Mouse (Mus musculus) heart, embryonic 16.5 days (tissue): ENCODE results near the gene Hnrnph1. TPM values are rescaled to one million over a fixed set of nuclear protein-coding genes. Genes with fewer than 3 reads are reported as not detected.

Experiments used
- ATAC-seq: fragments of 200-750 bp; cut with Nextera tagmentation; replicated peaks from 2 replicates; pipeline ENCODE4 v1.8.0; 2017; ENCODE audit warnings: moderate number of reproducible peaks; ENCODE audit not compliant: insufficient read depth, low FRiP score; ENCODE audit errors: extremely low read depth
- H3K27ac ChIP-seq: fragments of 300-500 bp; sonication (generic); 2 replicates; pipeline ENCODE4 v1.5.1; 2014; ENCODE audit warnings: mild to moderate bottlenecking, low read length, control low read depth, moderate library complexity
- H3K27me3 ChIP-seq: fragments of 300-500 bp; sonication (generic); 2 replicates; pipeline ENCODE4 v1.6.1; 2014; ENCODE audit warnings: low read length, mixed read lengths; ENCODE audit not compliant: control insufficient read depth, insufficient read depth
- H3K36me3 ChIP-seq: fragments of 300-500 bp; sonication (generic); 2 replicates; pipeline ENCODE4 v1.6.1; 2014; ENCODE audit not compliant: control insufficient read depth, insufficient read depth
- H3K4me1 ChIP-seq: fragments of 300-500 bp; sonication (generic); 2 replicates; pipeline ENCODE4 v1.6.1; 2014; ENCODE audit warnings: low read length, mixed read lengths; ENCODE audit not compliant: control insufficient read depth, insufficient read depth
- H3K4me2 ChIP-seq: fragments of 300-500 bp; sonication (generic); 2 replicates; pipeline ENCODE4 v1.6.1; 2014; ENCODE audit warnings: low read depth, mild to moderate bottlenecking, control low read depth, low read length
- H3K4me3 ChIP-seq: fragments of 300-500 bp; sonication (generic); 2 replicates; pipeline ENCODE4 v1.5.1; 2014; ENCODE audit warnings: mild to moderate bottlenecking, control low read depth, low read length
- H3K9ac ChIP-seq: fragments of 300-500 bp; sonication (generic); 2 replicates; pipeline ENCODE4 v1.6.1; 2014; ENCODE audit warnings: low read length, control low read depth
- H3K9me3 ChIP-seq: fragments of 300-500 bp; sonication (generic); replicated peaks from 2 replicates; pipeline ENCODE4 v1.6.1; 2016; ENCODE audit warnings: low read length; ENCODE audit not compliant: control insufficient read depth
- WGBS: fragments of 180-500 bp; shearing (Covaris S2); extraction: QIAGEN DNeasy Blood & Tissue Kit; methylation state at CpG from one replicate; pipeline ENCODE4 v1.1.7; 2014; 5-methylcytosine and 5-hydroxymethylcytosine counted together
- polyA plus RNA-seq: library from polyadenylated mRNA; unstranded; fragments of >200 nt; fragmentation: Nextera tagmentation; extraction: Ambion mirVana; gene quantifications from 2 replicates; pipeline ENCODE4 v1.2.1, GENCODE M21; 2015

The Hnrnph1 gene
- polyA plus RNA-seq, 1 experiment from 2014 or later = 252 TPM

GRCm38 (mm10) chr11:50377892-50378684 lies 1.3 kb downstream of the Hnrnph1 start:
- Histone ChIP-seq H3K9ac (peak overlapping the region; percentile 98), H3K36me3 (peaks cover 19% of the 10 kb centered on the region), H3K4me3 (peak overlapping the region; percentile 91), H3K27me3 (no peaks in the 10 kb centered on the region), H3K4me2 (peak overlapping the region; percentile 77), H3K9me3 (no peaks in the 10 kb centered on the region), H3K27ac (peak overlapping the region; percentile 100), H3K4me1 (peaks cover 22% of the 10 kb centered on the region)
- WGBS = under 1% methylated on average over 71 of the region's 71 CpGs
- peak; percentile 73 for ATAC-seq

GRCm38 (mm10) chr11:50379023-50379752 lies 2.4 kb downstream of the Hnrnph1 start:
- no peak overlapping the region for H3K27ac ChIP-seq
- peaks cover 24% of the 10 kb centered on the region for H3K36me3 ChIP-seq
- H3K9ac ChIP-seq = peak overlapping the region; percentile 98
- peaks cover 22% of the 10 kb centered on the region for H3K4me1 ChIP-seq
- H3K9me3 ChIP-seq = no peaks in the 10 kb centered on the region
- peak overlapping the region; percentile 77 for H3K4me2 ChIP-seq
- ATAC-seq = no peak
- H3K27me3 ChIP-seq = no peaks in the 10 kb centered on the region
- WGBS = 53% methylated on average over 12 of the region's 12 CpGs
- peak overlapping the region; percentile 91 for H3K4me3 ChIP-seq

GRCm38 (mm10) chr11:50381311-50381710 lies 4.5 kb downstream of the Hnrnph1 start:
- WGBS = 12% methylated on average over 4 of the region's 4 CpGs
- no peak for ATAC-seq
- H3K36me3 ChIP-seq = peaks cover 33% of the 10 kb centered on the region
- peak overlapping the region; percentile 36 for H3K4me3 ChIP-seq
- H3K4me2 ChIP-seq = peak overlapping the region; percentile 60
- no peaks in the 10 kb centered on the region for H3K9me3 ChIP-seq
- H3K9ac ChIP-seq = peak overlapping the region; percentile 38; the same call in 1 of the 2 replicates
- peaks cover 17% of the 10 kb centered on the region for H3K4me1 ChIP-seq
- no peak overlapping the region for H3K27ac ChIP-seq
- no peaks in the 10 kb centered on the region for H3K27me3 ChIP-seq

- Histone ChIP-seq H3K36me3 (peaks cover 50% of the 10 kb centered on the region), H3K4me2 (no peak overlapping the region), H3K4me1 (peaks cover 10% of the 10 kb centered on the region), H3K4me3 (no peak overlapping the region), H3K27ac (peak overlapping the region; percentile 35; the same call in 1 of the 2 replicates), H3K9me3 (no peaks in the 10 kb centered on the region), H3K9ac (no peak overlapping the region), H3K27me3 (no peaks in the 10 kb centered on the region)
- WGBS = 71% methylated on average over 3 of the region's 3 CpGs
- ATAC-seq = no peak
Observed at GRCm38 (mm10) chr11:50387167-50387679, 10.4 kb downstream of the Hnrnph1 start.

- H3K9ac ChIP-seq = no peak overlapping the region
Observed at GRCm38 (mm10) chr11:50387697-50388096, 10.9 kb downstream of the Hnrnph1 start.

GRCm38 (mm10) chr11:50388217-50388929 lies 11.6 kb downstream of the Hnrnph1 start:
- Histone ChIP-seq H3K4me2 (no peak overlapping the region), H3K27ac (no peak overlapping the region; the same call in 1 of the 2 replicates), H3K9me3 (no peaks in the 10 kb centered on the region), H3K4me1 (peaks cover 10% of the 10 kb centered on the region), H3K9ac (no peak overlapping the region), H3K36me3 (peaks cover 45% of the 10 kb centered on the region), H3K4me3 (no peak overlapping the region), H3K27me3 (no peaks in the 10 kb centered on the region)
- ATAC-seq = no peak
- WGBS = 92% methylated on average over 3 of the region's 3 CpGs

More at GRCm38 (mm10) chr11:50387697-50388096, 10.9 kb downstream of the Hnrnph1 start:
- no peak overlapping the region for H3K4me2 ChIP-seq
- ATAC-seq = no peak
- H3K9me3 ChIP-seq = no peaks in the 10 kb centered on the region
- peaks cover 46% of the 10 kb centered on the region for H3K36me3 ChIP-seq
- H3K27ac ChIP-seq = peak overlapping the region; percentile 35
- peaks cover 10% of the 10 kb centered on the region for H3K4me1 ChIP-seq
- H3K4me3 ChIP-seq = no peak overlapping the region
- H3K27me3 ChIP-seq = no peaks in the 10 kb centered on the region
- 76% methylated on average over 4 of the region's 4 CpGs for WGBS

- Histone ChIP-seq H3K36me3 (peaks cover 45% of the 10 kb centered on the region), H3K4me3 (no peak overlapping the region), H3K27ac (no peak overlapping the region), H3K27me3 (no peaks in the 10 kb centered on the region), H3K9me3 (no peaks in the 10 kb centered on the region), H3K4me2 (no peak overlapping the region), H3K9ac (no peak overlapping the region), H3K4me1 (peaks cover 10% of the 10 kb centered on the region)
- WGBS = 62% methylated on average over 3 of the region's 3 CpGs
- ATAC-seq = no peak
Observed at GRCm38 (mm10) chr11:50389011-50389410, 12.2 kb downstream of the Hnrnph1 start.

GRCm38 (mm10) chr11:50389616-50390015 lies 12.8 kb downstream of the Hnrnph1 start:
- Histone ChIP-seq H3K4me3 (no peak overlapping the region), H3K4me1 (peaks cover 10% of the 10 kb centered on the region), H3K27me3 (no peaks in the 10 kb centered on the region), H3K27ac (no peak overlapping the region), H3K36me3 (peaks cover 47% of the 10 kb centered on the region), H3K9ac (no peak overlapping the region), H3K9me3 (no peaks in the 10 kb centered on the region), H3K4me2 (no peak overlapping the region)
- 67% methylated on average over 5 of the region's 5 CpGs for WGBS
- no peak for ATAC-seq
